Mouse (Mus musculus): ENCODE results near the gene Itfg2.

GRCm38 (mm10) chr6:128435474-128435873, 10.7 kb upstream of the Itfg2 start:
- TF ChIP-seq ZNF384 (IDR thresholded peaks at IDR 0.05; ENCODE audit: low read depth, low read length): no peak
- no peak for TF ChIP-seq MAX (IDR thresholded peaks at IDR 0.05; ENCODE audit: low read length)
- TF ChIP-seq ZMIZ1 (IDR thresholded peaks at IDR 0.05; ENCODE audit: low read depth, low read length): no peak
- TF ChIP-seq PAX5 (IDR thresholded peaks at IDR 0.05; ENCODE audit: low read length): no peak
